Mouse (Mus musculus) induced T-regulatory cell, adult 2 months (primary cell): ENCODE results near the gene Gm572.
A peak's percentile ranks its signal among the peaks of the same experiment; 100 is the strongest.

Source experiments
- DNase-seq: peaks from one replicate; pipeline ENCODE4 v3.0.0-alpha.2; 2012; ENCODE audit warnings: low read depth

Gene Gm572

GRCm38 (mm10) chr4:148664021-148664420 lies 20.9 kb downstream of the Gm572 start:
- no peak for DNase-seq

- no peak for DNase-seq
Measured at GRCm38 (mm10) chr4:148667006-148667755, 24.1 kb downstream of the Gm572 start.

DNA sequence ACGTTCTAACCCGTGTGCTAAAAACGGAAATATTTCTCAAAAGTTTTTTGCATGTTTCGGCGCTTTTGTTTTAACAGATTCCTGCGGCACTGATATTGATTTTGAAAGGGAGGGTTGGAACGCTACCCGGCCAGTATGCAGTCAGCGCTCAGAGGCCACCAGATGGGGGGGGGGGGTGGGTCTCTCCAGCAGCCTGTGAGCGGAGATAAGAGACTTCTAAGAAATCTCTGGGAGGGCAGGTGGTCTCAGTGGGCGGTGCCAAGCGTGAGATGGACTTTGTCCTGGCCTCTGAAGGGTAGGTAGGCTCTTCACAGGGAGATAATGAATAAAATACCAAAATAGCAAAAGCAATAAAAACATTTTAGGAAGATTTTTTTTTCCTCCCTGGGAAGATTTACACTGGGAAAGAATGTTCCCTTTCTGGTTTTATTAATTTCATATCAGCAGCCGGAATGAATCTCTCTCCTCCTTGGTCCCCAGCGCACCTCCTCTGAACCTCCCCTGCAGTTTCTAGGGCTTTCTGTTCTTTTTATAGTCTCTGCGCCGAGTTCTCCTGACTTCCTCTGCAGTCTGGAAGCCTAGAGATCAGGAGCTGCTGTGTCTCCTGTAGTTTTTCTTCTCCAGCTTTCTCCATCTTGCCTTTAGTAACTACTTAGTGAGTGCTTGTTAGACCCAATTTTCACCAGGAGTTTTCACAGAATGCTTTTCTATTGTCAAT lies 28.3 kb downstream of the Gm572 start:
- no peak for DNase-seq

GRCm38 (mm10) chr4:148675043-148675442 lies 31.9 kb downstream of the Gm572 start:
- no peak for DNase-seq

DNA sequence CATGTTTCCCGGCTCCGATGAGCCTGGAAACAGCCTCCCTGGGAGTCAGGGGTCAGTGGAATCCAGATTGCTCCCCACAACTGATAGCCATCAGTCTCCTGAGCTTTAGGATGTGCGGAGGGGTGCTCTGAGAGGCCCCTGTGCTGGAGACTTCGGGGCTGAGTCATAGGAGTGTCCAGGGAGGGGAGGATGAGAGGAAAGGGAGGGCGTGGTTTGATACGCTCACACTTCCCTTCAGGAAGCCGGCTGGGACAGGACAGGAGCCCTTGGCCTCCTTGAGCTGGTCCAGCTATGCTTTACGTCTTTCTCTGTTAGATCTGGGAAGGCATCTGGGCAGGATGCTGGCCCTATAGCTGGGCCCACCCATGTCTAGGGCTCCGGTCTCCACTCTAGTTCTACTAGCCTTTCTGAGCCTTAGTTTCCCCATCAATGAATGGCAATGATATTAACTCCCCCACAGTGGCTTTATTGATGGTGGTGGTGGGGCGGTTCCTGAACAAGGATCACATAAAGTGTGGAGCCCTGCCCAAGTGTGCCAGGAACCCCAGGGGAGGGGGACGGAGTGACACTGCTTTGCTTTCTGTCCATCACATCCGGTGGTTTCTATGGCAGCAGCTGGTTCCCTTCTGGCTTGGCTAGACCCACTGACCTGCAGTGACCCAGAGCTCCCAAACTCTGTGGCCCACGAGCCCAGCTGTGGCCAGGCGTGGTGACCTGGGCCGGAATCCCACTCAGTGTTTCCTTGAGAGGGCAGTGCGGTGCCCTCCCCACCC lies 33.3 kb downstream of the Gm572 start:
- no peak for DNase-seq

GRCm38 (mm10) chr4:148676961-148677637 lies 34.0 kb downstream of the Gm572 start:
- no peak for DNase-seq

DNA sequence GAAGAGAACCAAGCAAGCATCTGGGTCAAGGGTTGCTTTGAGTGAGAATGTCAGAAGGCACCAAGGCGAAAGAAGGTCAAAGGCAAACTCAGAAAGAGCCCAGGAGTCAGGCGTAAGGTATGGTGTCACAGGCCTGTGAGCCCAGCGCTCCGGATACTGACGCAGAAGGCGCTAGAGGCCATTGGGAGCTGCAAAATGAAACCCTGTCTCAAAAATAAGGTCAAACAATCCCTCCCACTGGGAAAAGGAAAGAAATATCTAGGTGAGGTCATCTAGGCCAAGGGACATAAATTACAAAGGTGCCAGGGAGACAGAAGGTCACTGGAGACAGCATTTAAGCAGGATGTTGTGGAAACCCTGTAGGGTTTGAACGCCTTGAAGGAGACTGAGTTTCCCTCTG lies 35.0 kb downstream of the Gm572 start:
- no peak for DNase-seq

- DNase-seq: no peak
Measured at GRCm38 (mm10) chr4:148680505-148681067, 37.5 kb downstream of the Gm572 start.

- DNase-seq: peak; percentile 79
Measured at GRCm38 (mm10) chr4:148681429-148681828, 38.3 kb downstream of the Gm572 start.

DNA sequence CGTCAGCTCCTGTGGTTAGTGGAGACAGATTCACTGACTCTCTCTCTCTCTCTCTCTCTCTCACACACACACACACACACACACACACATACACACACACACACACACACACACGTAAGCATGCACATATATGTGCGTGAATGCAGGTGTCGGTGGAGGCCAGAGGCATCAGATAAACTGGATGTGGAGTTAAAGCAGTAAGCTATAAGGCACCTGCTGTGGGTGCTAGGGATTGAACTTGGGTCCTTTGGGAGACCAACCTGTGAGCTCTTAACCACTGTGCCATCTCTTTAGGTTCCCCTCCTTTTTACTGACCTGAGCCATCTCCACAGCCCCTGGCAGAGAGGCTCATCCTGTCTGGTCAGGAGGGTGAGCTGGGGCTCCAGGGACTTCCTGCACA lies 39.8 kb downstream of the Gm572 start:
- DNase-seq: peak; percentile 57

GRCm38 (mm10) chr4:148683539-148683938 lies 40.4 kb downstream of the Gm572 start:
- peak; percentile 90 for DNase-seq

DNA sequence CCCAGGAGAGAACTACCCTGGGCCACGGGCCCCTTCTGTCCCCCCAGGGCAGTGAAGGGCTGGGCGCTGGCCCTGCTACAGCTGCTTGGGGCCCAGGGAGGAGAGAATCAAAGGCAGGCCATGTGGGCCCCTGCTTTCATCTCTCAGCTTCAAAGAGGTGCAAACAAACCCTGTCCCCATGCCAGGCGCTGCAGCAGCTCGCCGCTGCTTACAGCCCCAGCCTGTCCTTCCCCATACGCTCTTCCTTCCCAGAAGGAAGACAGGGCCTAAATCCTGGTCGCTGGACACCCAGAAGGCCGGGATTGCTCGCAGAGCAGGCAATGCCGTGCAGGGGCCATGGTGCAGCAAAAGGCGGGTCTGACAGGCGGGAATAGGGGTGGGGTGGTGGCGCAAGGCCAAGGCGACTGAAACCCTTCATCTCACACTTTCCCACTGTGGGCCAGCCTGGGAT lies 43.4 kb downstream of the Gm572 start:
- DNase-seq: no peak

DNA sequence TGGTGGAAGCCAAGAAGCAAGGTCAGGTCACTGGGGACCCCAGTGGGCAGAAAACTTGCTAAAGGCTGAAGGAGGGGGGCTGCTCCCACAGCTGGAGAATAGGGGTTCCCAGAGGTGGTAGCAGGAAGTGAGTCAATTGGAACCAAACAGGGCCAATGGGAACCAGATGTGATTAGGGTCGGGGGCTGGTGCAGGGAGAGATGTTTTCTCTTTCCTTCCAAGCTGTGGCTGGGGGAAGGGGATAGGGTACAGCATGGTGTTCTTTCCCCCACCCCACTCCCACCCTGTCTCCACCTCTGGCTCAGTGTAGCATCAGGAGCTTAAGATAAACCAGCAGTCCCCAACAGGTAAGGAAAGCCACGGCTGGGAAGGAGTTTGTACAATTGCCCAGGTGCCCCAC lies 45.0 kb downstream of the Gm572 start:
- no peak for DNase-seq

DNA sequence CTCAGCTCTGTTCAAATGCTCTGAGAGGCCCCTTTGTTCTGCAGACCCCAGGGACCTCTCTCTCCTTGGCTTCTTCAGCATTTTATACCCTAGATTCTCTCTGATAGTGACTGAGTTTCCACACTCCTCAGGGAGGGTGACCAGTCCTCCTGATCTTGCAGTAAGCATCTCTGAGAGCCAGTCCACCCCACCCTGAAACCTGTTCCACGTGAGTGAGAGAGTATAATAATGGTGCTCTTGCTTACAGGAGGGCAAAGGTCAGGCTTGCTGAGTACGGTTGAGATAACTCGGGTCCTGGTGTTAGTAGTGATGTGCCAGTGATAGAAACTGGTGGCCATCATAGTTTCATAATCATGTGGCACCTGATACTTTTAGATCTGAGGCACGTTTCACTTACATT lies 48.1 kb downstream of the Gm572 start:
- no peak for DNase-seq

DNA sequence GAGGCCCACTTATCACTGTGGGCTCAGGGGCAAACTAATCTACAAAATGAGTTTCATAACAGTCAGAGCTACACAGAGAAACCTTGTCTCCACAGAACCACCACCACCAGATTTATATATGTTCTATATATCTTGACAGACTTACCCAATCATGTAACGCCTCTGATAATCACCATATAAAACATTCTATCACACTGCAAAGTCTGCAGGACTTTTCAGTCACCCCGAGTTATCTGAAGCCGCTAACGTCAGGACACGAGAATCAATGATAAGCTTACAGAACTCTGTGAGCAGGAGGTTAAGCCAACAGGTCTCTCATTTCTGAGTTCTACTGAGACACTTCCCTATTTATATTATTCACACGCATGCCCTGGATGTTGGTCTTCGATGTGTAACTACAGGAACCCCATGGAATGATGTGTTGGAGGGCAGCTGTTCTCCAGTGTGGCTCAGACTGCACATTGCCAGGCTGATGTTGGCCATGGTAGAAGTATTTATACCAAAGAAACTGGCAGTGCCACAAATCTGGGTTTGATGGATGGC lies 50.4 kb downstream of the Gm572 start:
- DNase-seq: no peak

GRCm38 (mm10) chr4:148704756-148705155 lies 61.6 kb downstream of the Gm572 start:
- peak; percentile 68 for DNase-seq

DNA sequence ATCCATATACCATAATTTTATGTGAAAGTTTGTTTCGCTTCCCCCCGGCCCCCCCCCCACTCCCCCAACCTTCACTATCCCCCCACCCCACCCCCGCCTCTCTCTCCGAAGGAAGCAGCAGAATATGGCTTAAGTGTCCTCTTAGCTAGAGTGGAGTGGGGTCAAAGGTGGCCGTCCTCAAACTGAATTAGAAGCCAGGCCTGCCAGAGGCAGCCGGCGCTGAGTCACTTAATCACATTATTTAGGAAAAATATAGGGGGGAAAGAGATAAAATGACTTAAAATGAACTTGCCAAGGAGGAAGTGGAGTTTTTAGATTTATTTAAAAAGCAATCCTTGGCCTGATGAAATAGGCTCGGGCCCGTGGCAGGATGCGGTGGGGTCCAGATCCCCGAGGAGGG lies 65.7 kb downstream of the Gm572 start:
- DNase-seq: no peak

DNA sequence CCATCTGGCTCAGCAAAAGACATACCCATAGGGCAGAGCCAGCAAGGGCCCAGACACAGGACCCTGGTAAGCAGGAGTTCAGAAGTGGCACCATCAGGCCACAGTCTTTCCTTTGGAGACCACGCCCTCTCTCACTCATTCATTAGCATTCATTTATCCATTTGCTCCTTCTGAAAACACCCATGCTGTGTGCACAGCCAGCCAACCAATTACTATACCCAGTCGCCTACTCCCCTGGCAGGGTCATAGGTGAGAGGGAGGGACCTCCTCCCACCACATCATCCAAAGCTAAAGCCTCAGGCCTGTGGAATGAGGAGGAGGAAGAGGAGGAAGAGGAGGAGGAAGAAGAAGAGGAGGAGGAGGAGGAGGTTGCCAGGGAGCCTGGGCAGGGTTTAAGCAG lies 67.3 kb downstream of the Gm572 start:
- DNase-seq: no peak

DNA sequence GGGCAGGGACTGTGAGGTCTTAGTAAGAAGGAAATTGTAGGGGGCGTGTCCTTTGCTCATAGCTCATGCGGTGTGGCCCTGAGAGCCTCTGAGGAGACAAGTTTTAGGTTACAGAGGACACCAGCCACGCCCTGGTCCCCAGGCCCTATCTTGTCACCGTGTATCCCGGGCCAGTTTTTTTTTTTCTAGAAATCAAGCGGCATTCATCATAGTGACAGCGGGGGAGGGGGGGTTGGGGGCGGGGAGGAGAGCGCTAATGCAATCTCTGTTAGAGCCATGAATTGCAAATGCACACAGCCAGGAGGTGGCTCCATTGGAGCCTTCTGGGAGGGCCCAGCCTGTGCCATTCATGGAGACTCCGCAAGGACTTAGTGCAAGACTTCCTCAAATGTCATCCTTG lies 68.2 kb downstream of the Gm572 start:
- no peak for DNase-seq

GRCm38 (mm10) chr4:148712632-148713031 lies 69.5 kb downstream of the Gm572 start:
- DNase-seq: no peak

GRCm38 (mm10) chr4:148714064-148714463 lies 70.9 kb downstream of the Gm572 start:
- no peak for DNase-seq

DNA sequence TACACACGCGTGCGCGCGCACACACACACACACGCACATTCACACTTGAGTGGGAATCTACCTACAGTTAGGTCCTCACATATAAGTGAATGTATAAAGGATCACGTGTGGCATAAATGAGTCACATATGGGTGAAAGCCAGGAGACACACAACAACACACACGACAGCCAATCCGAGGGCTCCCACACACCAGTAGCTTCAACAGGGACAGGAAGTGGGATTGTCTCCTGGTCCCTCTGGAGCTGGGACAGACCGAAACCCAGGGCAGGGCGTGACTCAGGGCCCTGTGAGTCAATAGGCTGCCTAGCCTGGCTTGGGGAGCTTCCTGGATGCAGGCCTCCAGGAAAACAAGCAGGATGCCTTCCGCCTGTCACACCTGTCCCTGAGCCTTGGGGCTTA lies 71.6 kb downstream of the Gm572 start:
- DNase-seq: no peak
